Mouse (Mus musculus) layer of hippocampus, postnatal 14 days (tissue): ENCODE data around the gene Ldhc. TPM values are rescaled to one million over a fixed set of nuclear protein-coding genes. Genes with fewer than 3 reads are reported as not detected.

Experiments used
- DNase-seq, 2 experiments: peaks; one replicate each; pipeline ENCODE4 v3.0.0; 2021 to 2022; ENCODE audit warnings: low spot score in 2 of 2, mixed read lengths in 1 of 2
- total RNA-seq, 2 experiments: library from RNA; stranded (reverse); gene quantifications; 2 replicates each; pipeline ENCODE4 v1.2.3; 2021

Ldhc gene
- total RNA-seq, 2 experiments from 2014 or later, result not detected

DNA sequence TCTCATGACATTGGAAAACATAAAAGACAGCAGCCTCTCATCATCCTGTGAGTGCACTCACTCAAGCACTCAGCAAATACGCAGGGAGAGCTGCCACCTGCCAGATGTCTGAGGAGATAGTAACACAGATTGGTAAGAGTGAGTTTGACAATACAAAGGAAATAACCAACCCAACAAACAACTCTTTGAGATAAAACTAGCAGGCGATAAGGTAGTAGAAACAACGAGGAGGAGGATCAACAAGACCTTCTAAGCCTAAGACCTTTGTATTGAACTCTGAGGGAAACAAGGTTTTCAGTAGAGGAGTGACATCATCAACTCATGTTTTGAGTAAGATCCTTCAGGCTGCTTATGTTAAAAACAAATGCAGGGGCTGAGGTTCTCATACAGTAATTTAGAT, 38.3 kb downstream of the Ldhc start:
- no peak for DNase-seq

DNA sequence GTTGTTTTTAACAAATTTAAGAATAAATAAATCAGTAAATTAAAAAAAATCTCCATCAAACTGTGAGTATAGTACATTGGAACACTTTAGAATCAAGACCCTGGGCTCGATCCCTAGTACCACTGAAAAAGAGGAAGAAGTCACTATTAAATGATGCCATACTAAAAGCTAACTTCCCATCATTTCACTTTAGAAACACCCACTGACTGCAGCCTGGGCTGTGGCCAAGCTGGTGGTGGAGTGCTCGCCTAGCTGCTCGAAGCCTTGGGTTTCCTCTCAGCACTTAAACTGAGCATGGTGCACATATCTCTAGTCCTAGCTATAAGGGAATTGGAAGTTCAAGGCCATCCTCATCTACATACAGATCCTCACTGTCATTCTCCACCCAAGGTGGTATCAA, 50.2 kb downstream of the Ldhc start:
- DNase-seq, result no peak

DNA sequence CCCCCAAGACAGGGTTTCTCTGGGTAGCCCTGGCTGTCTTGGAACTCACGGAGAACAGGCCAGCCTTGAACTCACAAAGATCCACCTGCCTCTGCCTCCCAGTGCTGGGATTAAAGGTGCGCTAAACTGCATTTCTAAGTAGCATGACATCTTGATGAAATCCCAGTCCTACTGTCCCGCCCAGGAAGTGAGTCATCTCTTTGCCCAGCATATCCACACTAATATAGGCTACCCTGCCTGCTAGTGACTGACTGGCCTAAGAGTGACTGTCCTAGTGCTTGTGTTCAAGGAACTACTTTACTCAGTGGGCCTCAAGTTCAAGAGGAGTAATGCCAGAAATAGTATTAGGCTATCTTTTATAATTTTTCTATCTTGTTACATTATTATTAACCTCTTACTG, 55.4 kb downstream of the Ldhc start:
- DNase-seq, result no peak

DNA sequence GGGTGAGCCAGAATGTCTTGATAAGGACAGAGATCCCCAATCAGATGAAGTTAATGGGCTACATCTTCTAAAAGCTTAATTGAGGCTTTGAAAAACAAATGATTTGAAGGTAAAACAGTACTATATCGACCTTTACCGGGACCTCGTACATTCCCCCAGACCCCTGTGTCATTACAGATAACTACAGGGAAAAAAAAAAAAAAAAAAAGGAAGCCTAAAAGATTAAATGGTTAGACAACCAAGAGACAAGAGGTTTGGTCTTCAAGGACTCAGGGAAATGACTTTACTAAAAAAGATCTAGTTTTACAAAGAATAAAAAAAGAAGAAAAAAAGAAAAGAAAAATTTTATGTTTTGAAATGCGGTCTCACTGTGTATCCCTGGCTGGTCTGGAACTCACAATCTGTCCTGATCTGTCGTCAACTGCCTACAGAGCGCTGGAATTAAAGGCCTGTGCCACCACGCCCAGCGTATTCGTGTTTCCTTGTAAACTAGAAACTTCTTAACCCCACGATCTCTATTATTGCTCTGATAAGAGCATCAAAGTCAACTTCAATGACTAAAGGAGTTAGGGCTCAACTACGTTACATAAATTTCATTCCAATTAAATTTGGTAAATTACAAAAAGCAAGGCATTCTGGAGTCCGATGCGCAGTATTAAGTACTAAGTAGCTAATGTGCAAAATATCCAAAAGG, 57.8 kb downstream of the Ldhc start:
- DNase-seq, result no peak

DNA sequence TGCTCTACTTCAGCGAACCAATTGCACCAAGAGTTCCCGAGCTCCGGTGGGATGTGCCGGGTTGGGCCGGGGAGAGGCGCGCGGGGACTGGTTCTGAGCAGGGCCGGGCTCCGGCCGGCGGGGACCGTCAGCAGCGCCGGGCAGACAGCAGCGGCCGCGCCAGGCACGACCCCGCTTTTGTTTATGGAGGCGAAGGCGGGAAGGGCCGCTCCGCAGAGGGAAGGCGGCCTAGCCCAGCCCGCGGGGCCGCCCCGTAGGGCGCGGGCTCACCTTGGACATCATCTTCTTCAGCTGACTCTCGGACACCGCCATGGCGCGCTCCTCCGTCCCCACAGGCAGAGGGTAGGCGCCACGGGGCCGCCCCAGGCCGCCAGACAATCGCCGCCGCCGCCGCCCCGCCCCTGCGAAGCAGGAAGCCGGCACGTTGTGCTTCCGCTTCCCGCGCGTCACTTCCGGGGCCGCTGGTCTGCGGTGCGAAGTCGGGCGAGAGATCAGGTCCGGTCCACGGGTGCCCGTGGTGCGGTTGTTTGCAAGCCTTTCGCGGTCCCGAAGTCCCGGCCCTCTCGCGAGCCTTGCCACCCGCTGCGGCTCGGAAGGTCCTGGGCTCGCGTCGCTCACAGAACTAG, 58.7 kb downstream of the Ldhc start, which contains the start of gene Tsg101:
Tsg101 (minus strand) TSS at position 419 of the 626 bp plus-strand sequence.
- DNase-seq, result peak; percentile 90 to 91

DNA sequence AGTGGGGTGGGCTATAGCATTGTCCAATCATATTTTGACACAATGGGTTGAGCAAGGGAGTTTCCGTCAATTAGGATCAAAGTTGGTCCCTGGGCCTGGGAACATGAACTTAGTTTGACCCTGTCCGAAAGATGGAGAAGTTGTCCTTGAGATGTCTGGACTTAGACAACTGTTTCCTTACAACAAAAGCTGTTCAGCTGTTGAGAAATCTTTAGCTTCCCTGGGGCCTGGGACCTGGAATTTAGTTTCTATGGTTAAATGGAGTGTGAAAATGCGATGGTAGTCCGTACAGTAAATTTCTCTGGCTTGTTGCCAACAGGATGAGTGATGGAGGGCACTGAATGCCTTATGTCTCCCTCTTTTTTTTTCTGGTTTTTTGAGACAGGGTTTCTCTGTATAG, 61.1 kb downstream of the Ldhc start:
- DNase-seq, result no peak

Other genes starting within 250 kb of the Ldhc start
- gene Sergef, start 221.4 kb upstream of the Ldhc start, total RNA-seq, result 10 to 100 TPM; 49.3 to 53.4 TPM
- under 1 TPM; 0.19 to 0.35 TPM for gene Tph1, start 188.7 kb upstream of the Ldhc start, total RNA-seq
- gene Saal1, start 150.5 kb upstream of the Ldhc start, total RNA-seq, result 1 to 10 TPM; 9.0 to 9.1 TPM
- not detected for gene Saa3, start 145.5 kb upstream of the Ldhc start, total RNA-seq
- not detected for gene Saa4, start 128.6 kb upstream of the Ldhc start, total RNA-seq
- gene Saa1, start 118.2 kb upstream of the Ldhc start, total RNA-seq, result not detected
- not detected for gene Saa2, start 109.4 kb upstream of the Ldhc start, total RNA-seq
- gene Hps5, start 65.1 kb upstream of the Ldhc start, total RNA-seq, result 10 to 100 TPM; 16.0 to 18.7 TPM
- 10 to 100 TPM; 34.3 to 41.6 TPM for gene Gtf2h1, start 65.1 kb upstream of the Ldhc start, total RNA-seq
- 100 to 1,000 TPM; 378 to 396 TPM for gene Ldha, start 19.7 kb upstream of the Ldhc start, total RNA-seq
- 10 to 100 TPM; 71.9 to 80.3 TPM for gene Tsg101, start 58.8 kb downstream of the Ldhc start, total RNA-seq
- 10 to 100 TPM; 10.4 to 11.3 TPM for gene Uevld, start 97.3 kb downstream of the Ldhc start, total RNA-seq
- gene Gm9999, start 122.4 kb downstream of the Ldhc start, total RNA-seq, result not detected
- gene Spty2d1, start 147.2 kb downstream of the Ldhc start, total RNA-seq, result 10 to 100 TPM; 12.8 to 13.1 TPM
- gene Tmem86a, start 189.4 kb downstream of the Ldhc start, total RNA-seq, result 10 to 100 TPM; 15.5 to 16.5 TPM